Mouse (Mus musculus) limb, embryonic 10.5 days (tissue): ENCODE data around the gene Gm7102. TPM values are rescaled to one million over a fixed set of nuclear protein-coding genes. Genes with fewer than 3 reads are reported as not detected.
"Not testable (repeated sequence)": the region's sequence is repeated elsewhere in the genome, so short reads cannot be mapped to it uniquely, and the experiment has no call there.

Experiments used
- DNase-seq: peaks from one replicate; pipeline ENCODE4 v3.0.0-alpha.2; 2017; ENCODE audit warnings: low spot score
- H3K27ac ChIP-seq: fragments of 300-500 bp; sonication (generic); 2 replicates; pipeline ENCODE4 v1.5.1; 2016; ENCODE audit warnings: mild to moderate bottlenecking
- H3K27me3 ChIP-seq: fragments of 300-500 bp; sonication (generic); 2 replicates; pipeline ENCODE4 v1.6.1; 2016; ENCODE audit warnings: low read depth, mild to moderate bottlenecking; ENCODE audit not compliant: poor library complexity, severe bottlenecking
- H3K36me3 ChIP-seq: fragments of 300-500 bp; sonication (generic); 2 replicates; pipeline ENCODE4 v1.6.1; 2016; ENCODE audit warnings: mild to moderate bottlenecking, moderate library complexity
- H3K4me1 ChIP-seq: fragments of 300-500 bp; sonication (generic); 2 replicates; pipeline ENCODE4 v1.6.1; 2016
- H3K4me3 ChIP-seq: fragments of 300-500 bp; sonication (generic); 2 replicates; pipeline ENCODE4 v1.5.1; 2016; ENCODE audit warnings: mild to moderate bottlenecking, moderate library complexity
- H3K9me3 ChIP-seq: fragments of 300-500 bp; sonication (generic); replicated peaks from 2 replicates; pipeline ENCODE4 v1.6.1; 2016; ENCODE audit warnings: mild to moderate bottlenecking
- WGBS: fragments of 180-500 bp; shearing (Covaris S2); methylation state at CpG from one replicate; pipeline ENCODE4 v1.1.7; 2016; 5-methylcytosine and 5-hydroxymethylcytosine counted together
- polyA plus RNA-seq: library from polyadenylated mRNA; unstranded; fragments of >200 nt; fragmentation: Nextera tagmentation; extraction: Ambion mirVana; gene quantifications from 2 replicates; pipeline ENCODE4 v1.2.1, GENCODE M21; 2016

Gm7102 gene
- 0.13 and 0.14 TPM in 2 replicates for polyA plus RNA-seq

DNA sequence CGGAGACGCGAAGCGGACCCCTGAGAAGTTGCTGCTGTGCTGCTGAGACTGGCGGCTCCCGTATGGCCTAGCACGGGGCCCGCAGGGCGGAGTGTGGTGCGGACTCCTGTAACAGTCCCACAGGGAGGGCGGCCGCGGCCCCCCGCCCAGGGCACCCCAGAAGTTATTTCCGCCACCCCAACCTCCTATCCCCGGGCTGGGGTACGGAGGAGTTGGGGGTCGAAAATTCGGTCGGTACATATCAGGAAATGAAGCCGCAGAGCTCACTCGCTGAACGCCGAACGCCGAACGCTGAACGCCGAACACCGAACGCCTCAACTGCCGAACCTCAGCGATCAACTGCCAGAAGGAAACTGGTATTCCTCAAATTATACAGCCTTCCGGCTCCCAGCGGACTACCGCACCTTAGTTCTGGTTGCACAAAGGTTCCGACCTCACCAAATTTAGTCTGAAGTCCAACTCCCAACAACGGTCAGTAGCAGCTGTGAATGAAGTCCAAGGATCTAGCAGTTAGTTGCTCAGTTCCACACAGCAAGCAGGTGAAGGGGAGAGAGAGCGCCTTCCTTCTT lies at the start of gene Gm7102:
Gene Gm7102, minus strand, starts transcription at position 554 of the 569 bp plus-strand sequence.
- WGBS: 29% methylated on average over 39 of the region's 39 CpGs
- DNase-seq: peak; percentile 46
- no peak within 1 kb of the TSS for H3K27ac ChIP-seq
- peaks cover 11% of the 10 kb centered on the region for H3K27me3 ChIP-seq
- peak within 1 kb of the TSS; percentile 50 for H3K4me3 ChIP-seq
- no peaks in the 10 kb centered on the region for H3K36me3 ChIP-seq
- no peaks in the 10 kb centered on the region for H3K4me1 ChIP-seq
- no peaks in the 10 kb centered on the region for H3K9me3 ChIP-seq

DNA sequence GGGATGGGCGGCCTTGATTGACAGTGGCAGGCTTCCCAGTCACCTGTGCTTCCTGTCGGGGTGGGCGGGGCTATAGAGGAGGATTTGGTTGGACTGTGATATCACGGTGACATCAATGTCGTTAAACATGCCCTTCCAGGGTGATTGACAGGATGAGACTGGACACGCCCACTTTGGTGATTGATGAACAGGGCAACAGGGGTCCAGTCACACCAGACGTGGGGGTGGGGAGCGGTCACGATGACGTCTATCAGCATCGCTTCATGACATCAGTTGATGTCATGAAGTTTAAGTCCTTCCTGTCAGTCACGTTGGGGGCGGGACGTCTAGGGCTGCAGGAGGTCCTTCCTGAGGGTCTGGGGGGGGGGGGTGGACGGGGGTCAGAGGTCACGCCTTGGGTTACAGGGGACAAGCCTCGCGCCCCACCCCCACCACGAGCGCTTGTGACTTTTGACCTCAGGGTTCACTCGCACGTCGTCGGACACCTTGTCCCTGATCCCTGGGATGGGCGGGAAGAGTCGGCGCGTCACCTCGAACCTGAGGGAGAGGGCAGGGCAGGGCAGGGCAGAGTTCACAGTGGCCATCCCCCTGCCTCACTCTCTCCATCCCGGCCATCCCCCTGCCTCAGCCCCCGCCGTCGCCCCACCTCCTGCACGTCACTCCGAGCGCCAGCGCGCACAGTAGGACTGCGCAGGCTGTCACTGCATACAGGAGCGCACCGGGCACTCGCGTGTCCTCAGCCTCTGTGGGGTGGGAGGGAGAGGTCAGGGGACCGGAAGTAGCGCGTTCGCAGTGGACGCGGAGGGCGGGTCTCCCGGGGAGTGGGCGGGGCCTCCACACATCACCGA lies 48.8 kb upstream of the Gm7102 start:
- WGBS: 28% methylated on average over 52 of the region's 53 CpGs
- Histone ChIP-seq H3K4me1 (peaks cover 30% of the 10 kb centered on the region), H3K4me3 (peak overlapping the region; percentile 69), H3K27ac (peak overlapping the region; percentile 88), H3K9me3 (0 out of 2 replicates have a peak, but pooled peaks cover 2% of the 10 kb centered on the region), H3K27me3 (no peaks in the 10 kb centered on the region), H3K36me3 (no peaks in the 10 kb centered on the region)
- peak; percentile 35 for DNase-seq

DNA sequence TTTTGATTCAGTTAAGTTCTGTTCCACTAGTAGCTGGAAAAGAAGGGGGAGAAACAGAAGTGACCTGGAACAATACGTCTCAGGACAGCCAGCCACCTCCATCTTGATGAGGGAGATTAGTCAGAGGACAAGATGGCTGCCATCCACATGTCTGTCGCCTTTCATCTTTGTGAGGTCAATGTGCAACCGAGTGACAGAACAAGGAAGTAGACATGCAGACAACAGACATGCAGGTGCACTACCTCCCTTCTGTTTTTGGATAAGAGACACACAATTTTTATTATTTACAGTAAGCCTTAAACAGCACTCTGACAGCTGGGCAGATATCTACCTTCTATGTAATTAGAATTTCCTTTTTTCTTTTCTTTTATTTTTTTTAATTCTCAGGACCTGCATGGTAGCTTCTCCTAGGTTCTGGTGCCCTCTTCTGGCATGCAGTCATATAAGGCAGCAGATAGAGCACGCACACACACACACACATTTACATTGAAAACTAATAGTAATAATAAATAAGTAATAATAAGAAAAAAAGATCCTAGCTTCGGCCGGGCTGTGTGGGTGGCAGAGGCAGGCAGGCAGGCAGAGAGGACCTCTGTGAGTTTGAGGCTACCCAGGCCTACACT lies 47.7 kb upstream of the Gm7102 start:
- no peak for DNase-seq
- Histone ChIP-seq H3K27me3 (no peaks in the 10 kb centered on the region), H3K36me3 (no peaks in the 10 kb centered on the region), H3K4me3 (no peak overlapping the region), H3K27ac (no peak overlapping the region), H3K9me3 (0 out of 2 replicates have a peak, but pooled peaks cover 2% of the 10 kb centered on the region), H3K4me1 (peaks cover 30% of the 10 kb centered on the region)
- WGBS: 92% methylated on average over 6 of the region's 6 CpGs

GRCm38 (mm10) chr19:61207506-61207905 lies 31.4 kb upstream of the Gm7102 start:
- H3K4me3 ChIP-seq, H3K9me3 ChIP-seq, DNase-seq, H3K36me3 ChIP-seq, H3K27me3 ChIP-seq, H3K4me1 ChIP-seq, H3K27ac ChIP-seq: not testable (repeated sequence)
- 77% methylated on average over 6 of the region's 6 CpGs for WGBS

- DNase-seq: peak; percentile 49
- Histone ChIP-seq H3K9me3 (no peaks in the 10 kb centered on the region), H3K4me3 (no peak overlapping the region), H3K36me3 (no peaks in the 10 kb centered on the region), H3K27ac (no peak overlapping the region), H3K27me3 (no peaks in the 10 kb centered on the region), H3K4me1 (no peaks in the 10 kb centered on the region)
- WGBS: 31% methylated on average over 10 of the region's 10 CpGs
Observed at GRCm38 (mm10) chr19:61199836-61200235, 23.7 kb upstream of the Gm7102 start.

- no peak overlapping the region for H3K27ac ChIP-seq
- H3K36me3 ChIP-seq: no peaks in the 10 kb centered on the region
- WGBS: 17% methylated on average over 13 of the region's 13 CpGs
- H3K4me3 ChIP-seq: no peak overlapping the region
- peak; percentile 92 for DNase-seq
- H3K9me3 ChIP-seq: no peaks in the 10 kb centered on the region
- H3K4me1 ChIP-seq: no peaks in the 10 kb centered on the region
- H3K27me3 ChIP-seq: no peaks in the 10 kb centered on the region
Observed at GRCm38 (mm10) chr19:61199316-61199715, 23.2 kb upstream of the Gm7102 start.

GRCm38 (mm10) chr19:61183590-61183989 lies 7.5 kb upstream of the Gm7102 start, which contains the start of gene Gm6020:
Gene Gm6020, plus strand, starts transcription at chr19:61183890.
- H3K4me3 ChIP-seq, H3K4me1 ChIP-seq, H3K36me3 ChIP-seq, H3K9me3 ChIP-seq, H3K27ac ChIP-seq, H3K27me3 ChIP-seq, DNase-seq: not testable (repeated sequence)
- 87% methylated on average over 2 of the region's 2 CpGs for WGBS

DNA sequence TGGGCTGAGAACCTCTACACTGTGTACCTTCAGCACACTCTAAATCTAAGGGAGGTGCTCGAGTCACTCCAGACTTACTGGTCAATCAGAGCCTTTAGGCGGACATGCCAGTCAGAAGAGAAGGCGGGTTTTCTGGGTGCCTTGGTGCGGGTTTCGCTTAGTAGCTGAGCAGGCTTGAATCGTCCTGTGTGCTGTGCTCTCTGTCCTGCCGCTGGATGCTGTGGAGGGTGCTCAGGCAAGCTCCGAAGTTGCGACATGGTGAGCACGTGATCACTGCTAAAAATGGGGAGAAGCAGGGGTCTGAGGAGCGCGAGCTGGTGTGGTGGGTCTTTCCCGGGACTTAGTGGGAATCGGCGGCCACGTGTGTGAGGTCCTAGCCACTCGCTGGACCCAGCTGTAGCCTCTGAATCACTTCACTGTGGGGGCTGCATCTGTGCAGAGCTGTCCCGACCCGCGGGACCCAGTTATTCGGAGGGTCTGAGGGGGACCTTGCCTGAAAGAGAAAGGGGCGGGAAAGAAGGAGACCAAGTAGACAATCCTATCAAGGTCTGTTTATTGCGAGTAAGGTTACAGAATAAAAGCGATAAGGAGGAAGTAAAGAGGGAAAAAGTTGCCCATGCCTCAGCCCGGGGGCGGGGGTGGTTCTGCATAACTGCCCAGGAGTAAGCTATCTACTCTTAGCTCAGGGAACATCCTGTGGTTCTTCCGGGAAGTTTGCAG lies 24.2 kb downstream of the Gm7102 start:
- H3K4me3 ChIP-seq: peak overlapping the region; percentile 49
- WGBS: 10% methylated on average over 27 of the region's 27 CpGs
- peak; percentile 43 for DNase-seq
- H3K4me1 ChIP-seq: 0 out of 2 replicates have a peak, but pooled peaks cover 8% of the 10 kb centered on the region
- peaks cover 23% of the 10 kb centered on the region for H3K27me3 ChIP-seq
- no peaks in the 10 kb centered on the region for H3K36me3 ChIP-seq
- no peaks in the 10 kb centered on the region for H3K9me3 ChIP-seq
- no peak overlapping the region for H3K27ac ChIP-seq

- 6% methylated on average over 8 of the region's 8 CpGs for WGBS
- Histone ChIP-seq H3K4me3 (peak overlapping the region; percentile 49), H3K27ac (no peak overlapping the region), H3K4me1 (0 out of 2 replicates have a peak, but pooled peaks cover 8% of the 10 kb centered on the region), H3K36me3 (no peaks in the 10 kb centered on the region), H3K27me3 (peaks cover 23% of the 10 kb centered on the region), H3K9me3 (no peaks in the 10 kb centered on the region)
- DNase-seq: peak; percentile 47
Observed at GRCm38 (mm10) chr19:61151372-61151700, 24.8 kb downstream of the Gm7102 start.

- peak overlapping the region; percentile 84 for H3K4me3 ChIP-seq
- H3K27ac ChIP-seq: peak overlapping the region; percentile 83
- WGBS: 16% methylated on average over 4 of the region's 4 CpGs
- H3K36me3 ChIP-seq: peaks cover 5% of the 10 kb centered on the region
- H3K9me3 ChIP-seq: no peaks in the 10 kb centered on the region
- no peaks in the 10 kb centered on the region for H3K27me3 ChIP-seq
- H3K4me1 ChIP-seq: peaks cover 11% of the 10 kb centered on the region
- no peak for DNase-seq
Observed at GRCm38 (mm10) chr19:61141299-61141698, 34.8 kb downstream of the Gm7102 start.

- WGBS: 1% methylated on average over 18 of the region's 18 CpGs
- peak; percentile 72 for DNase-seq
- peaks cover 5% of the 10 kb centered on the region for H3K36me3 ChIP-seq
- no peaks in the 10 kb centered on the region for H3K27me3 ChIP-seq
- H3K27ac ChIP-seq: peak within 1 kb of the TSS; percentile 83
- peaks cover 11% of the 10 kb centered on the region for H3K4me1 ChIP-seq
- H3K9me3 ChIP-seq: no peaks in the 10 kb centered on the region
- H3K4me3 ChIP-seq: peak within 1 kb of the TSS; percentile 84
Observed at GRCm38 (mm10) chr19:61140342-61141206, 35.5 kb downstream of the Gm7102 start, which contains the start of gene Zfp950. Gene Zfp950, minus strand, starts transcription at chr19:61140840.

GRCm38 (mm10) chr19:61138655-61139054 lies 37.5 kb downstream of the Gm7102 start:
- Histone ChIP-seq H3K4me1 (peaks cover 11% of the 10 kb centered on the region), H3K36me3 (peaks cover 7% of the 10 kb centered on the region), H3K9me3 (no peaks in the 10 kb centered on the region), H3K27ac (no peak overlapping the region), H3K4me3 (no peak overlapping the region), H3K27me3 (no peaks in the 10 kb centered on the region)
- DNase-seq: no peak
